Mouse (Mus musculus): ENCODE measurements around the gene Fam187a. TPM values are rescaled to one million over a fixed set of nuclear protein-coding genes. Genes with fewer than 3 reads are reported as not detected.

The Fam187a gene
- polyA plus RNA-seq, 1 experiment from 2014 or later: not detected

- H3K27ac ChIP-seq: no peak overlapping the region
- peaks cover 10% of the 10 kb centered on the region; the same call in 1 of the 2 replicates for H3K79me2 ChIP-seq (ENCODE audit: inconsistent target)
- 93% methylated on average over 6 of the region's 7 CpGs for WGBS (ENCODE audit: missing documents)
- 0 out of 2 replicates have a peak, but pooled peaks cover 5% of the 10 kb centered on the region for H3K36me3 ChIP-seq (ENCODE audit: inconsistent target)
- H3K4me3 ChIP-seq (ENCODE audit: inconsistent target): no peak overlapping the region
Measured at GRCm38 (mm10) chr11:102911376-102911775, 26.4 kb downstream of the Fam187a start.

GRCm38 (mm10) chr11:102915380-102915779 lies 30.4 kb downstream of the Fam187a start:
- 97% methylated on average over 9 of the region's 9 CpGs for WGBS (ENCODE audit: missing documents)
- no peak overlapping the region for H3K4me3 ChIP-seq (ENCODE audit: inconsistent target)

GRCm38 (mm10) chr11:102918077-102918476 lies 33.1 kb downstream of the Fam187a start:
- H3K79me2 ChIP-seq (ENCODE audit: inconsistent target): peaks cover 77% of the 10 kb centered on the region
- no peak overlapping the region for H3K27ac ChIP-seq
- H3K36me3 ChIP-seq (ENCODE audit: inconsistent target): no peaks in the 10 kb centered on the region
- no peak overlapping the region for H3K4me3 ChIP-seq (ENCODE audit: inconsistent target)
- 86% methylated on average over 4 of the region's 4 CpGs for WGBS (ENCODE audit: missing documents)

More at GRCm38 (mm10) chr11:102915380-102915779, 30.4 kb downstream of the Fam187a start:
- Histone ChIP-seq H3K79me2 (ENCODE audit: inconsistent target) (peaks cover 50% of the 10 kb centered on the region), H3K36me3 (ENCODE audit: inconsistent target) (no peaks in the 10 kb centered on the region), H3K27ac (no peak overlapping the region)

GRCm38 (mm10) chr11:102921491-102921890 lies 36.5 kb downstream of the Fam187a start:
- 92% methylated on average over 6 of the region's 6 CpGs for WGBS (ENCODE audit: missing documents)
- H3K36me3 ChIP-seq (ENCODE audit: inconsistent target): no peaks in the 10 kb centered on the region
- no peak overlapping the region for H3K27ac ChIP-seq
- H3K4me3 ChIP-seq (ENCODE audit: inconsistent target): no peak overlapping the region
- peaks cover 82% of the 10 kb centered on the region for H3K79me2 ChIP-seq (ENCODE audit: inconsistent target)

- H3K27ac ChIP-seq: peak within 1 kb of the TSS; percentile 65
- H3K36me3 ChIP-seq (ENCODE audit: inconsistent target): no peaks in the 10 kb centered on the region
- H3K79me2 ChIP-seq (ENCODE audit: inconsistent target): peaks cover 50% of the 10 kb centered on the region
- peak within 1 kb of the TSS; percentile 86 for H3K4me3 ChIP-seq (ENCODE audit: inconsistent target)
- WGBS (ENCODE audit: missing documents): under 1% methylated on average over 62 of the region's 62 CpGs
Measured at GRCm38 (mm10) chr11:102924557-102925350, 39.8 kb downstream of the Fam187a start, which contains the start of gene Kif18b. Gene Kif18b (minus strand): TSS chr11:102925124.

- WGBS (ENCODE audit: missing documents): 3% methylated on average over 10 of the region's 10 CpGs
- H3K79me2 ChIP-seq (ENCODE audit: inconsistent target): peaks cover 44% of the 10 kb centered on the region
- peak overlapping the region; percentile 59 for H3K27ac ChIP-seq
Measured at GRCm38 (mm10) chr11:102925351-102925717, 40.4 kb downstream of the Fam187a start.

GRCm38 (mm10) chr11:102930672-102931071 lies 45.7 kb downstream of the Fam187a start:
- 42% methylated on average over 10 of the region's 10 CpGs for WGBS (ENCODE audit: missing documents)
- H3K79me2 ChIP-seq (ENCODE audit: inconsistent target): no peaks in the 10 kb centered on the region
- no peak overlapping the region for H3K4me3 ChIP-seq (ENCODE audit: inconsistent target)
- H3K27ac ChIP-seq: no peak overlapping the region
- no peaks in the 10 kb centered on the region for H3K36me3 ChIP-seq (ENCODE audit: inconsistent target)

More at GRCm38 (mm10) chr11:102925351-102925717, 40.4 kb downstream of the Fam187a start:
- no peaks in the 10 kb centered on the region for H3K36me3 ChIP-seq (ENCODE audit: inconsistent target)
- peak overlapping the region; percentile 86 for H3K4me3 ChIP-seq (ENCODE audit: inconsistent target)

- WGBS (ENCODE audit: missing documents): 75% methylated on average over 4 of the region's 4 CpGs
- no peak overlapping the region for H3K27ac ChIP-seq
- no peaks in the 10 kb centered on the region for H3K36me3 ChIP-seq (ENCODE audit: inconsistent target)
- no peak overlapping the region for H3K4me3 ChIP-seq (ENCODE audit: inconsistent target)
- H3K79me2 ChIP-seq (ENCODE audit: inconsistent target): no peaks in the 10 kb centered on the region
Measured at GRCm38 (mm10) chr11:102936272-102936671, 51.3 kb downstream of the Fam187a start.

Other genes with a start within 250 kb of the Fam187a start
- not detected in 3 replicates for gene Meioc, start 221.5 kb upstream of the Fam187a start, polyA plus RNA-seq (2018)
- gene Ccdc43, start 187.4 kb upstream of the Fam187a start, polyA plus RNA-seq (2018): 19.1 to 24.1 TPM (median 22.5 TPM) in 3 replicates
- 0.16 TPM in 1 of 3 replicates, not detected in the others for gene Adam11, start 123.7 kb upstream of the Fam187a start, polyA plus RNA-seq (2018)
- 0.12 TPM in 1 of 3 replicates, not detected in the others for gene Gjc1, start 65.5 kb upstream of the Fam187a start, polyA plus RNA-seq (2018)
- not detected in 3 replicates for gene Higd1b, start 49.3 kb upstream of the Fam187a start, polyA plus RNA-seq (2018)
- gene Eftud2, start 4.2 kb upstream of the Fam187a start, polyA plus RNA-seq (2018): 45.8 to 73.1 TPM (median 46.9 TPM) in 3 replicates
- gene Ccdc103, start 4.0 kb upstream of the Fam187a start, polyA plus RNA-seq (2018): not detected in 3 replicates
- not detected in 3 replicates for gene Gfap, start 15.7 kb downstream of the Fam187a start, polyA plus RNA-seq (2018)
- 0.15 to 2.5 TPM (median 2.2 TPM) in 3 replicates for gene Kif18b, start 40.0 kb downstream of the Fam187a start, polyA plus RNA-seq (2018)
- gene C1ql1, start 61.5 kb downstream of the Fam187a start, polyA plus RNA-seq (2018): not detected in 3 replicates
- 58.0 to 93.5 TPM (median 59.5 TPM) in 3 replicates for gene Nmt1, start 143.0 kb downstream of the Fam187a start, polyA plus RNA-seq (2018)
- 24.3 to 27.5 TPM (median 26.4 TPM) in 3 replicates for gene Dcakd, start 143.2 kb downstream of the Fam187a start, polyA plus RNA-seq (2018)
- gene Plcd3, start 216.5 kb downstream of the Fam187a start, polyA plus RNA-seq (2018): 0.07 to 0.21 TPM in 2 of 3 replicates, not detected in the other
- 8.8 to 14.0 TPM (median 10.0 TPM) in 3 replicates for gene Acbd4, start 216.5 kb downstream of the Fam187a start, polyA plus RNA-seq (2018)
- gene Hexim1, start 231.1 kb downstream of the Fam187a start, polyA plus RNA-seq (2018): 18.5 to 31.2 TPM (median 23.4 TPM) in 3 replicates
- gene Hexim2, start 247.3 kb downstream of the Fam187a start, polyA plus RNA-seq (2018): 0.98 to 2.8 TPM (median 2.6 TPM) in 3 replicates

Measured in macrophage (primary cell).